Mouse (Mus musculus) CH12F3 (cell line): ENCODE data around the gene Ttyh3.

Experiments used
- in situ Hi-C: fragments of 300-500 bp; cut with MboI; formaldehyde crosslinking; loops from 2 replicates; pipeline ENCODE4 v1.14.3; 2020; ENCODE audit warnings: low sequenced_read_pairs

Ttyh3 gene

DNA sequence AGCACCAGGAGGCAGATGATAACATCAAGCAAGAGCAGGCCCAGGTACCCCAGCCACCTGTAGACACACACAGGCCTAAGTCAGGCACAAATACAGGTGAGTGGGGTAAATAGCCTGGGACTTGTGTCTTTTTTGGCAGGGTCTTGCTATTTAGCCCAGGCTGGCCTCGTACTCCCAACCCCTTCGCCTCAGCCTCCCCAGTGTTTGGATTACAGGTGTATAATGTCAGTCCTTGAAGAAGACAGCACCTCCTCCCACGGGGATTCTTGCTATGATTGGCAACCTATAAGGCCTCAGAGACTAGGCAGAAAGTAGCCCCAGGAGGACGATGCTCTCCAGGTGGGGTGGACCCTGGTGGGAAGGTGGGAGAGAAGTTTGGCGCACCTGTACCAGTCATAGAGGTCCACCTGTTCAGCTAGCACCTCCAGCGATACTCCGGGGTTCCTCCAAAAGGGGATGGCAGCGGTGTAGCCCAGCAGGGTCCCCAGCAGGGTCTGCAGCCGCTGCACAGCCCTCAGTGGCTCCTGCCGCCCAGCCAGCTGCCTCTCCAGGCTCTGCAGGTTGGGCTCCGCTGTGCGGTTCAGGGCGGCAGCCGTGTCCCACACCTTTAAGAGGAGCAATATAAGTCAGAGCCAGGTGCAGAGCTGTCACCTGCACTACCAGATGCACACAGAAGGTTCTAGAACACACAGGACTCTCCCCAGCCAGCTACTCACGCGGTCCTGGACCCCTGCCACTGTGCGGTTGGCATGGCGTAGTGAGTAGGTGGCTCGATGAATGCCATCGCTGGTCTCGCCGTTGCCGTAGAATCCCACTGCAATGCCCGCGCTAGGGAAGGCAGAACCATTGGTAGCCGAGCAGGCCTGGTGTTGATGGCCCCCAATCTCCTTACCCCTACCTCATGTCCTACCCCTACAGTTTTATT lies 13.8 kb downstream of the Ttyh3 start:
- in situ Hi-C loops = no loop called here

DNA sequence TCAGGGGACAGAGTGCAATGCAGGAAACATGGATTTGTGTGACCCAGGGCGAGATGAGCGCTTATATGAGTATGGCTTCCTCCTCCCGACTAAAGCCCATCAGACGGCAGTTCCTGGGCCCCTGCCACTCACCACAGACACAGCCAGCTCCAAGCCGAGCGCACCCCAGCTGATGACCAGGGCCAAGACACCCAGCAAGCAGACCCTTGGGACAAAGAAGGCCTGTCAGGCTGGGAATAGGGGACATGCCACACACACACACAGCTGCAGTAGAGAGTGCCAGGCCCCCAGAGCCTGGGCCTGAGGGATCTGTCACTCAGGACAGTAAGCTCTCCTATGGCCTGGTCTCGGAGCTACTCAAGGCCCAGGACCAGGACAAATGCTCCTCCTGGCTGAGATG lies 15.4 kb downstream of the Ttyh3 start:
- in situ Hi-C loops = no loop called here

- in situ Hi-C loops = no loop called here
Observed at GRCm38 (mm10) chr5:140628995-140629394, 19.8 kb downstream of the Ttyh3 start.

GRCm38 (mm10) chr5:140627580-140627979 lies 21.3 kb downstream of the Ttyh3 start:
- in situ Hi-C loops = no loop called here

DNA sequence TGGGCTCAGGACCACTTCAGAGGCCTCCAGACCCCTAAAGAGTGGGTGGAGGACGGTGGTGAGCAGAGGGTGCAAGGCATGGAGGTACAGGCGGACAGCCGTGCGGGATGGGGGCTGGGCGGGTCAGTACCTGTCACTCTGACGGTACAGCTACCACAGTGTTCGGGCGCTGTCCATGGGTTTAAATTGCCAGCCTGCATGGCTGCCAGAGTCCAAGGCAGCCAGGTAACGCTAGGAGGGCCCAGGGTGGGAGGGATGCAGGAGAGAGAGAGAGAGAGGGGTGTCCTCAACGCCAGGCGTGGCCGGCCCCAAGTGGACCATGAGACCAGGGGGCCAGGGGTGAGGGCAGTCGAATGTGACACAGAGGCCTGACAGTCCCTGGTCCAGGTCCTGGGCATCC lies 23.9 kb downstream of the Ttyh3 start:
- in situ Hi-C loops = no loop called here

DNA sequence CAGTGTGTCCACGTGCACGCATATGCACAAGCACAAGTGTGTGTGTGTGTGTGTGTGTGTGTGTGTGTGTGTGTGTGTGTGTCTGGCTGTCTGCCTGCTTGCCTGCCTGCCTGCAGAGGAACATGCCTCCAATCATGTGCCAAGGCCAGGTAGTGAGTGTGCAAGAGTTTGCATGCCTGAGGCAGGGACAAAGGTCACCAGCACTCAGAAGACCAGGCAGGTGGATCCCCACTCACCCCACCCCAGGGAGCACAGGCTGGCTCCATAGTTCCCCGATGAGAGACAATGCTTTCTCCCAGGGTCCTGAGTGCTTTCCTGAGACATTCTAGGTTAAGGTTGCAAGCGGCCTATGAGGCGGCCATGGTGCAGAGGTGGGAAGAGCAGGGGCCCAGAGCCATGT lies 24.6 kb downstream of the Ttyh3 start:
- in situ Hi-C loops = no loop called here

DNA sequence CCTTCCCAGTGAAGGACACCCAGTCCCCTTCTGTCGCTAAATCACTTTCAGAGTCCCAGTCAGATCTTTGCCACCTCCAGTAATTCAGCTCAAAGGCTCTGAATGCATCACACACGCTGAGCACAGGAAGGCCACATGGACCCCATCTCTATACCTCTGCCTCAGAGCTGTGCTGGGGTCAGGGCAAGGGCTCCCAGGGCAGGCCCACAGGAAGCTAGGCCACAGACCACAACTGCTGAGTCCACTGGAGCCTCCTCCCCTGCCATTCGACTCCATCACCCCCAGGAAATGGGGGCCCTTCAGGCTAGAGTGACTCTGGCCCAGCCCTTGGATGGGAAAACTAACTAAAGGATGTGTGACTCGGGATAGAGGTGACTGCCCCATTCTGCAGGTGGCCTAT lies 25.0 kb downstream of the Ttyh3 start:
- in situ Hi-C loops = no loop called here

DNA sequence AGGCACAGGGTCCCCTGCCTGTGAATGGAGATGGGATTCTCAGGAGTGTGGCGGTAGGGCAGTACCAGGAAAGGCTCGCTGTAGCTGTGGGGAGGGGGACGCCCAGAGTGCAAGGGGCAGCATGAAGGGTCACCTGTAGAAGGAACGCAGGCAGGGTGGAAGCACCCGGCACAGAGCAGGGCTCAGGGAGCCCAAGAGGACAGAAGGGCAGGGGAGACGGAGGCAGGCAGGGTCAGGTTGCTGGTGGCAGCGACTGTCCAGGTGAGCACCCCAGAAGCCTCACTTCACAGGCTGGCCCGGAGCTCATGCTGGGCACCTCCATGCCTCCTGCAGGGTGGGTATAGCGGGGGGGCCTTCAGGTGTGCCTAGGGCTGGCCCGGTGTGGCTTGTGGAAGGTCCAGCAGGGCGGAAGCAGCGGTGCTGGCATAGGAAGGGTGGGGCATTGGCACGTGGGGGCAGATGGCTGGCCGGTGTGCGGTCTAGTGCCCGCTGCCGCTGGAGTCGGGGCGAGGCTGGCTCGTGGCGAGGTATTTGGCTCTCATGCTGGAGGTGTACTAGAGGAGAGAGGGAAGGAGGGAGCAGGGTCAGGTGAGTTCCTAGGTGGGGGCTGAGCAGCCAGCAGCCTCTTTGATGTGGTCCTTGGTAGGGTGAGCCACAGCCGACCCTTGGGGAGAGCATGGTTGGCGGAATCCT lies 25.7 kb downstream of the Ttyh3 start:
- in situ Hi-C loops = no loop called here

DNA sequence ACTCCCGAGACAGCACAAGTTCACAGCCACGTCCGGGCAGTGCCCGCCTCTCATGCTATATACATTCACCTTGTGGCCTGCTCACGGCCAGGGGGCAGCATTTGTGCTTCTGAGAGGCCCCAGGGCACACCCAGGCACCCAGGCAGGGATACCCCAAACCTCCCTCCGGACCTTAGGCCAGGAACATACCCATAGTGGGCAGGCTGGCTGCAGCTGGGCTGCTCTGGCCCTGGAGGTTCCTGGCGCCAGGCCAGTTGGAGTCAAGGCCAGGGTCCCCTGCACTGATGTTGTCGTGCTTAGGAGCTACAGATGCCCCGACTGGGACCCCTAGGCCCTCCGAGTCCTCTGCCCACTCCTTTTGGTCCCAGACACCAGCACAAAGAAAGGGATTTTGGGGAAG lies 27.3 kb downstream of the Ttyh3 start:
- in situ Hi-C loops = no loop called here

GRCm38 (mm10) chr5:140621092-140621491 lies 27.7 kb downstream of the Ttyh3 start:
- in situ Hi-C loops = no loop called here

DNA sequence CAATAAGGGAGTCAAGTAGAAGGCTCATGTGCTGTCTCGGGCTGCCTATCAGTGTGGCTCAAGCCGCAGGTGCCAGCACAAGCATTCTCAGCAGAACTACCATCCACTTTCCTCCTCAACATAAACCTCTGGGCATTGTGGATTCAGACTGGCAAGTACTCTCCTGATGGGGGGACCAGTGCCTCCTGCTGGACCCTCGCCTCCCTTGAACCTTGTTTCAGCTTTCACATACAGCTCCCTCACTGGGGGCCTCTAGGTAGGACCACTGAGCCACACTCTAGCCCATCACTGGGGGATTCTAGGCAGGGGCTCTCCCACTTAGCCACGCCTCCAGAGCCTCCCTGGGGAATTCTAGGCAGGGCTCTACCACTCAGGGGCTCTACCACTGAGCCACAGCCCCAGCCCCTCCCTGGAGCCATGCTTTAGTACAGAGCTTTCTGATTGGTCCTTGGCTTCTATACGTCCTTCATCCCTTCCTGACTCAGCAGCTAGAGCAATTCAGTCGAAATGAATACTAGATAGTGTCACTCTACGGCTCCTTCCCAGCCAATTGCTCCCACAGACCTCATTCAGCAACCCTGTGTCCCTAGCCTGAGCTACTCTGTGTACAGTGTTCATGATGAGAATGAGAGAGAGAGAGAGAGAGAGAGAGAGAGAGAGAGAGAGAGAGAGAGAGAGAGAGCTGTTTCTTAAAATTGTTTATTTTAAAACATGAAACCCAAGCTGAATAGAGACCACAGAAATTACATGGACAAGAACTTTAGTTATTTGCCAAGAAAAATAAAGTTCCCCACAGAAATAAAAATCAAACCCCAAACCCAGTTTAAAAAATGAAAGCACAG lies 28.7 kb downstream of the Ttyh3 start:
- in situ Hi-C loops = loop anchor here (5.0 kb wide), 1 partner anchor 73 kb away; no protein-coding TSS in a partner anchor

DNA sequence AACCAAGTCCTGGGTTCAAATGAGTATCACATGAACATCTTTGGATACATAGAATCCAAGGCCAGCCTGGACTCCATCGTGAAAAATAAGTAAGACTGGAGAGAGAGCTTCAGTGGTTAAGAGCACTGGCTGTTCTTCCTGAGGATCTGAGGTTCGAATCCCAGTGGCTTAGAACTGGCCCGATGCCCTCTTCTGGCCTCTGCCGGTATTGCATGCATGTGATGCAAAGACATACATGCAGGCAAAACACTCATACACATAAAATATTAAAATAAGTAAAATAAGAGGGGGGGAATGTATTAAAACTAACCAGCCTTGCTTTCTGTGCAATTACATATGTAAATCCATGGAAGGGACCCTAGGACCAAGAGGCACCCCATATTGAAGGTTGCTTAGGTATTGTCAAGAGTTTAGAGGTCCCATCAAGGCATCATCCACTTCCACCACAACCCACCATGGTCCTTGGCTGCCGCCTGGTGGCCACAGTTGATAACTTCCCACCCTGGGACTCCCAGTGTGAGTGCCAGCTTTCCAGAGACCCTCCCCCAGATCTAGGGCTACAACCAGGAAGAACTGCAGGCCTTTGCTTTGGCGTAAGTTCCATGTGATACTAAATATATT lies 29.6 kb downstream of the Ttyh3 start:
- in situ Hi-C loops = loop anchor here (5.0 kb wide), 1 partner anchor 72 kb away; no protein-coding TSS in a partner anchor

DNA sequence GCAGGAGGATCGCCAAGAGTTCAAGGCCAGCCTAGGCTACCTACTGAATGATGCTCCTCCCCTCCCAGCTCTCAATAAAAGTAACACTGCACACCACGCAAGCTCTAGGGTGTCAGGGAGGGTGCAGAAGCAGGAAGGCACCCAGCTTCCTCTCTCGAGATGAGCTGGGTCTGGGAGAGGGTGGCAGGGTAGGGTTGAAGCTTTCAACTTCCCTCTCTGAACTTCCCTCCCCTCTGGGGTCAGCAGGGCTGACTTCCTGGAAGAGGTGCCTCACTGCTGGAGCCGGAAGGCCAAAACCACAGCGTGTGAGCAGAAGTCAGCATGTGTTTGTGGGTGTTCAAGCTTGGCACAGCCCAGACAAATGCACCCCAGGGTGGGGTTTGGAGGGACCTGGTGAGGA lies 31.1 kb downstream of the Ttyh3 start:
- in situ Hi-C loops = loop anchor here (5.0 kb wide), 1 partner anchor 70 kb away; no protein-coding TSS in a partner anchor

- in situ Hi-C loops = loop anchor here (5.0 kb wide), 1 partner anchor 69 kb away; no protein-coding TSS in a partner anchor
Observed at GRCm38 (mm10) chr5:140616691-140617090, 32.1 kb downstream of the Ttyh3 start.

DNA sequence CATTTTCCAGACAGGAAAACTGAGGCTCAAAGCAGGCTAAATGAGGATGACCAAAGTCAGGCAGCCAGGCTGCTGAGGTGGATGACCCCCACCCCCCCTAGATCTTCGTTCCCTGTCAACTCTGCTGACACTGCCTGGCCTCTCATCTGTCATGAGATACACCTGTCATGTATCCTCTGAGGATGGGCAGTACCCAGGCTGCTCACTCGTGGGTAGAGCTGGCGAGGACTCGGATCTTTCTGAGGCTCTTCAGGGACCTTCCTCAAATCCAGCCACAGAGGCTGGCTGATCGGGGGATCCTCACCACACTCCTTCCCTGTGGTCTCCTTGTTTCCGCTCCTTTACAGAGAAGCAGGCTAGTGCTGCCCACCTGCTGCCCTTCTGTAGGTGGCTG lies 32.7 kb downstream of the Ttyh3 start:
- in situ Hi-C loops = loop anchor here (5.0 kb wide), 1 partner anchor 69 kb away; no protein-coding TSS in a partner anchor

GRCm38 (mm10) chr5:140615321-140616109 lies 33.3 kb downstream of the Ttyh3 start:
- in situ Hi-C loops = loop anchor here (5.0 kb wide), 1 partner anchor 68 kb away; no protein-coding TSS in a partner anchor

DNA sequence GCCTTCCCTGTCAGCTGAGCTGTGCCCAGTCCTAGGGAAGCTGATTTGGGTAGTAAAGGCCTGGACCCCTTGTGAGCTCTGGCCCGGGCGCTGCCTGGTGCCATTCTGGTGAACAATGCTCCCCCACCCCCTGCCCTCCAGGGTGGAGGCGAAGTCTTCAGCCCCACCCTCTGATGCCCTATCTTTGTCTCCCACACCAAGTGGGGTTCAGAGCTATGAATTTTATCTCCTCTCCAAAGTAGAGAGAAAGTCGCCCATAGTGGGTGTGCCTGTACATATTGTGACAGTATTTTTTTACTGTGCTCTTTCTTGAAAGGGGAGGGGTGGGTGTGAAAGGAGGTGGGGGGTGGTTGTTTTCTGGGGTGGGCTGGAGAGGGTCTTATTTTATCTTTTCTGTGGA lies 34.0 kb downstream of the Ttyh3 start:
- in situ Hi-C loops = loop anchor here (5.0 kb wide), 1 partner anchor 68 kb away; no protein-coding TSS in a partner anchor

DNA sequence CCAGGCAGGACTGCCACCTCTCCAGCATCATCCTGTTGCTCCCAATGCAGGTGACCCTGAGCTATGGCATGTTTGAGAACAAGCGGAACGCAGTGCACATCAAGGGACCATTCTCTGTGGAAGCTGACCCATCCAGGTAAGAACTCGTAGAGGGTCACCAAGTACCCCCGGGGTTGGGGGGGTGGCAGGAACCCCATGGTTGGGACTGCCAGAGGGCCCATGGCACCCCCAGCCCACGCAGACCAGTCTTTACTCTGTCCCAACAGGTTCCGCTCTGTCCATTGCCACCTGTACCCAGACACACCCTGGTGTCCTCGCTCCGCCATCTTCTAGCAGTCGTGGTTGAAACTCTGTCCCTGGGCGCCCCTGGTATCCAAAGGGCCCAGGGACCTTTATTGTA lies 34.7 kb downstream of the Ttyh3 start:
- in situ Hi-C loops = no loop called here

DNA sequence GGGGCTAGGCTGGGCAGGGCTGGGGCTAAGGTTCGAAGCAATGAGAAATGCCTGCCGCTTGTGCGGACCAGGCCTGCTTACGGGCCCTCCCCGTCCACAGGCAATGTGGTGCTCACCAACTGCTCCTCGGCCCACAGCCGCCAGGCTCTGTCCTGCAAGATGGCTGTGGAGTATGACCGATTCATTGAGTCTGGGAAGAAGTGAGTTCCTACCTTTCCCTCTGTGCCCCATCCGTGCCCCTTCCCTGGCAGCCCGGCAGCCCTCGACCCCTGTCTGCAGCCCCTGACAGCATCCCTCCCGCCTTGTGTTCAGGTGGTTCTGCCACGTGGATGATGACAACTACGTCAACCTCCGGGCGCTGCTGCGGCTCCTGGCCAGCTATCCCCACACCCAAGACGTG lies 36.6 kb downstream of the Ttyh3 start:
- in situ Hi-C loops = no loop called here
